Mouse (Mus musculus) layer of hippocampus, adult 2 months (tissue): ENCODE measurements at regions not wholly inside any gene's neighbourhood (a gene's known extent, or its start where the extent isn't known, plus 50 kb on each side); places are given as distances from the start of the nearest gene placed in this dataset.

Experiments
- DNase-seq, 2 experiments: peaks; one replicate each; pipeline ENCODE4 v3.0.0; 2022; ENCODE audit warnings: low spot score in 2 of 2
- H3K27ac ChIP-seq: fragments of 200-600 bp; 2 replicates; pipeline ENCODE4 v1.8.1; 2022
- H3K4me3 ChIP-seq: fragments of 200-600 bp; 2 replicates; pipeline ENCODE4 v1.8.1; 2022; ENCODE audit warnings: mild to moderate bottlenecking
- CTCF ChIP-seq: fragments of 200-600 bp; conservative IDR thresholded peaks from 2 replicates; pipeline ENCODE4 v1.8.1; 2022; ENCODE audit warnings: antibody characterized with exemption, mild to moderate bottlenecking, moderate library complexity

- TF ChIP-seq CTCF: no peak
- DNase-seq: no peak
Observed at GRCm38 (mm10) chr8:115626396-115627136, 81.0 kb downstream of the Maf start.

GRCm38 (mm10) chr8:115625072-115625471 lies 82.5 kb downstream of the Maf start:
- no peak for DNase-seq
- no peak for TF ChIP-seq CTCF
- no peak overlapping the region for H3K27ac ChIP-seq
- no peak overlapping the region for H3K4me3 ChIP-seq

More at GRCm38 (mm10) chr8:115626396-115627136, 81.0 kb downstream of the Maf start:
- no peak overlapping the region for H3K4me3 ChIP-seq
- H3K27ac ChIP-seq: no peak overlapping the region

GRCm38 (mm10) chr8:115618049-115618760 lies 89.4 kb downstream of the Maf start:
- no peak for TF ChIP-seq CTCF
- DNase-seq: peak in 1 of 2 experiments; percentile 16
- Histone ChIP-seq H3K27ac (no peak overlapping the region), H3K4me3 (no peak overlapping the region)

- no peak for DNase-seq
- H3K4me3 ChIP-seq: no peak overlapping the region
- no peak overlapping the region for H3K27ac ChIP-seq
- TF ChIP-seq CTCF: no peak
Observed at GRCm38 (mm10) chr8:115616871-115617605, 90.6 kb downstream of the Maf start.

- Histone ChIP-seq H3K4me3 (no peak overlapping the region), H3K27ac (no peak overlapping the region)
- DNase-seq: no peak
- TF ChIP-seq CTCF: no peak
Observed at GRCm38 (mm10) chr8:115613946-115614584, 93.5 kb downstream of the Maf start.

- TF ChIP-seq CTCF: no peak
- no peak for DNase-seq
Observed at GRCm38 (mm10) chr8:115612119-115612518, 95.5 kb downstream of the Maf start.

GRCm38 (mm10) chr8:115599771-115600170 lies 107.8 kb downstream of the Maf start:
- H3K4me3 ChIP-seq: no peak overlapping the region

More at GRCm38 (mm10) chr8:115612119-115612518, 95.5 kb downstream of the Maf start:
- no peak overlapping the region for H3K4me3 ChIP-seq
- H3K27ac ChIP-seq: no peak overlapping the region

GRCm38 (mm10) chr8:115597226-115597953 lies 110.2 kb downstream of the Maf start:
- peak in 1 of 2 experiments; percentile 5 for DNase-seq

More at GRCm38 (mm10) chr8:115599771-115600170, 107.8 kb downstream of the Maf start:
- no peak overlapping the region for H3K27ac ChIP-seq
- no peak for TF ChIP-seq CTCF
- DNase-seq: no peak

GRCm38 (mm10) chr8:115589721-115590120 lies 117.9 kb downstream of the Maf start:
- no peak for TF ChIP-seq CTCF
- H3K4me3 ChIP-seq: no peak overlapping the region
- DNase-seq: no peak
- H3K27ac ChIP-seq: no peak overlapping the region

More at GRCm38 (mm10) chr8:115597226-115597953, 110.2 kb downstream of the Maf start:
- Histone ChIP-seq H3K4me3 (no peak overlapping the region), H3K27ac (no peak overlapping the region)
- no peak for TF ChIP-seq CTCF

GRCm38 (mm10) chr8:115589076-115589475 lies 118.5 kb downstream of the Maf start:
- no peak overlapping the region for H3K27ac ChIP-seq
- H3K4me3 ChIP-seq: no peak overlapping the region
- TF ChIP-seq CTCF: no peak
- no peak for DNase-seq

- no peak for TF ChIP-seq CTCF
- no peak for DNase-seq
- no peak overlapping the region for H3K4me3 ChIP-seq
- H3K27ac ChIP-seq: no peak overlapping the region
Observed at GRCm38 (mm10) chr8:115584311-115584907, 123.2 kb downstream of the Maf start.

- no peak for DNase-seq
- Histone ChIP-seq H3K4me3 (no peak overlapping the region), H3K27ac (no peak overlapping the region)
- no peak for TF ChIP-seq CTCF
Observed at GRCm38 (mm10) chr8:115583221-115583620, 124.4 kb downstream of the Maf start.
